Mouse (Mus musculus) cerebellum, adult 2 months (tissue): ENCODE results near the gene Sh2b1. TPM values are rescaled to one million over a fixed set of nuclear protein-coding genes. Genes with fewer than 3 reads are reported as not detected.

Experiments
- DNase-seq, 2 experiments: peaks; one replicate each; pipeline ENCODE4 v3.0.0; 2021
- H3K27ac ChIP-seq: fragments of 200-500 bp; 2 replicates; pipeline ENCODE4 v1.5.1; 2012; ENCODE audit warnings: low read length, control low read depth, inconsistent platforms; ENCODE audit not compliant: insufficient read depth
- H3K27me3 ChIP-seq: fragments of 200-500 bp; 2 replicates; pipeline ENCODE4 v1.6.1; 2012; ENCODE audit warnings: inconsistent platforms, mild to moderate bottlenecking, low read length, moderate library complexity; ENCODE audit not compliant: control insufficient read depth, insufficient read depth
- H3K4me1 ChIP-seq: fragments of 200-500 bp; 2 replicates; pipeline ENCODE4 v1.6.1; 2011; ENCODE audit warnings: low read length; ENCODE audit not compliant: control insufficient read depth, insufficient read depth
- H3K4me3 ChIP-seq: fragments of 200-500 bp; replicated peaks from 2 replicates; pipeline ENCODE3; 2011; ENCODE audit warnings: mild to moderate bottlenecking, low read depth, low read length, control low read depth; ENCODE audit not compliant: insufficient read depth
- CTCF ChIP-seq: fragments of 200-500 bp; IDR thresholded peaks from 2 replicates; pipeline ENCODE4 v1.5.1; 2011; ENCODE audit warnings: low read depth, mild to moderate bottlenecking, control low read depth, low read length, moderate library complexity, borderline replicate concordance; ENCODE audit not compliant: insufficient read depth
- POLR2A ChIP-seq: fragments of 200-500 bp; IDR thresholded peaks from 2 replicates; pipeline ENCODE4 v1.6.1; 2011; ENCODE audit warnings: low read length, control low read depth, borderline replicate concordance; ENCODE audit not compliant: insufficient read depth
- WGBS: fragments of 180-500 bp; shearing (Covaris S2); methylation state at CpG from one replicate; pipeline ENCODE4 v1.1.7; 2018; 5-methylcytosine and 5-hydroxymethylcytosine counted together
- polyA plus RNA-seq: library from polyadenylated mRNA; depleted of rRNA; stranded (reverse); fragments of >200 nt; gene quantifications from 2 replicates; pipeline ENCODE4 v1.2.3, GENCODE M21; 2012

Gene Sh2b1
- polyA plus RNA-seq, 1 experiment, result 69.5 TPM

DNA sequence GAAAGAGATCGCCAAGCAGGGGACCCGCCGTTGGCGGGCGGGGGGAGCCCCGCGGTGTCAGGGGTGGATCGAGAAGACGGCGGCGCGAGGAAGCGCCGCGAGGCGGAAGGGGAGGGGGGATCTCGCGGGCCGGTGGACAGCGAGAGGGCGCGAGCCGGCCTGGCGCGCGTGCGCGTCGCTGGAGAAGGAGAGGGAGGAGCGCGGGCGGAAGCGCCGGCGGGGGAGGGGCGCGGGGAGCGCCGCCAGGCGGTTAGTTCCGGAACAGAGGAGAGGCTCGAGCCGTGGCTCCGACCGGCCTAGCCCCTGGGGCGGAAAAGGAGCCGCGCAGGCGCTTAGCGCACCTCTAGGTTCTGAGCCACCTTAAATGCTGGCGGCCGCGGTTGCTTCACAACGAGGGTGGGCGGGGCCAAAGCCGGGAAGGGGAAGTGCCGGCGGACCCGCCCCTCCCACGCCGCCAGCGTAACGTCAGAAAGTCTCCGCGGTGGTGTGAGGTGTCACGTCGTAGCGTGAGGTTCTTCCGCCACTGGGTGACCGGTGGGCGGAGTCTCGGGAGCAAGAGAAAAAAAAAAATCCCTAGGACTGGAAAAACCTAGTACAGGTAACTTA lies 28.2 kb upstream of the Sh2b1 start, which contains the start of gene Atxn2l:
Atxn2l (minus strand) TSS at position 165 of the 606 bp plus-strand sequence.
- H3K27me3 ChIP-seq, result no peaks in the 10 kb centered on the region
- H3K4me3 ChIP-seq, result peak within 1 kb of the TSS; percentile 73
- TF ChIP-seq POLR2A (peak; percentile 39; the same call in 1 of the 2 replicates), CTCF (peak; percentile 44; the same call in 1 of the 2 replicates)
- under 1% methylated on average over 59 of the region's 72 CpGs for WGBS
- H3K27ac ChIP-seq, result peak within 1 kb of the TSS; percentile 76
- peaks cover 5% of the 10 kb centered on the region; the same call in 1 of the 2 replicates for H3K4me1 ChIP-seq
- peak; percentile 99 for DNase-seq

DNA sequence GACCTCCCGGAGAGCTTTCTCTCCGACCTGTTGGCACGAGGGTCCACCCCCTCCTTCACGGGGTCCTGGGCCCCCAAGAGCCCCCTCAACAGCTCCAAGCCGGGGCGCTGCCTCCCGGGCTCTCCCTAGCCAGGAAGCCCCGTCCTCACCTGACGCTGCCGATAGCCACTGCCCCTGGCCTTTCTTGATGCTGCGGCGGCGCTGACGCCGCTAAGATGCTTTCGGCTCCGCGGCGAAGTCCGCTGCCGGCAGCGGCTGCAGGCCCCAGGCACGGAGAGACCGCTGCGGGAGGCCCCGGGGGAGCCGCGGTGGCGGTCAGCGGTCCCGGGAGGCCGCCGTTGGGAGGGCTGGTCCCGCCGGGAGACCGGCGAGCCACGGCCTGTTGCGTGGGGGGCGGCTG lies 27.5 kb upstream of the Sh2b1 start:
- Histone ChIP-seq H3K4me1 (peaks cover 5% of the 10 kb centered on the region; the same call in 1 of the 2 replicates), H3K4me3 (peak overlapping the region; percentile 73), H3K27ac (peak overlapping the region; percentile 76), H3K27me3 (no peaks in the 10 kb centered on the region)
- DNase-seq, result no peak
- no peak for TF ChIP-seq POLR2A
- no peak for TF ChIP-seq CTCF
- WGBS, result 2% methylated on average over 40 of the region's 40 CpGs

DNA sequence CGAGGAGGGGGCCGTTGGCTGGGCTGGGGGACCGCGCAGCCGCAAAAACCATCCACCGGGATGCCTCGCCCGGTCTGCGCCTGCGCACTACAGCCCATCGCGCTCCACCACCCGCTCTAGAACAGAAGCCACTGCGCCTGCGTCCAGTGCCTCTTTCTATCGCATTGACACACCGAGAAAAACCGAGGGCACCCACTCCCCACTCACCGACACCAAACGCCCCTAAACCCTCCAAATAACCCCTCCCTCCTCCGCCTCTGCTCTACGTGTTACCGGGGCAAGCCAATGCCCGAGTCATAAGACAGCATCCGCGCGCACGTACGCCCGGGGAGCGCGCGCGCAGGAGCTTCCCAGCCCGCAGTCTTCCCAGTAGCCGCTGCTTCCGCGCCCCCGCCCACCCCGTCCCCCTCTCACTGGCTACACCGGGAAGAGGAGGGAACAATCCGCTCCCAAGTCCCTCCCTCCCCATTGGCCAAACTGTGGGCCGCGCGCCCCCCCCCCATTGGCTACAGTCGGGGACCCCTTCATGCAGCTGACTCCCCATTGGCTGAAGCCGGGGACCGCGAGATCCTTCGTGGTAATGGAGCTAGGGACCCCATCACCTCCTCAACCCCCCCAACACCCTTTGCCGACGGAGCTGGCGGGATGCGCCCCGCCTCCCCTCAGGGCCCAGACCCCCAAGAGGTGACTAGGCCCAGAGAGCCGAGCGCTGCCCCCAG lies 27.0 kb upstream of the Sh2b1 start:
- peak overlapping the region; percentile 73 for H3K4me3 ChIP-seq
- TF ChIP-seq POLR2A (peak; percentile 63; the same call in 1 of the 2 replicates), CTCF (no peak)
- H3K4me1 ChIP-seq, result peaks cover 5% of the 10 kb centered on the region; the same call in 1 of the 2 replicates
- WGBS, result under 1% methylated on average over 55 of the region's 57 CpGs
- DNase-seq, result peak; percentile 93 to 96
- H3K27me3 ChIP-seq, result no peaks in the 10 kb centered on the region
- peak overlapping the region; percentile 77 for H3K27ac ChIP-seq

DNA sequence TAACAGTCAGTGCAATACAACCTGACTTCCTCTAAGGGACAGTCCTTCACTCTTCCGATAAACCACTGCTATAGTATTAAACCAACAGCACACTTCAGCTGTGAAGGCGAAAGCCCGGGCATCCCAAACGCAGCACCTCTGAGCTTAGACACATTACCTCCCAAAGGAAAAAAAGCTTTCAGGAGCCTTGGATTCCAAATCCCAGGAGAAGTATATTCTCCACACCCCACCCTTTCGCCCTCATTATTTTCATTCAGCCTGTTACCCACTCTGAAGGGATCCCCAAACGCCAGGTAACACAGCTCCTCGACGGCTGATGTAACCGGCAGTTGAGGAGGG lies 26.4 kb upstream of the Sh2b1 start:
- peaks cover 5% of the 10 kb centered on the region; the same call in 1 of the 2 replicates for H3K4me1 ChIP-seq
- H3K27ac ChIP-seq, result peak overlapping the region; percentile 50
- peak overlapping the region; percentile 73 for H3K4me3 ChIP-seq
- no peak for DNase-seq
- no peaks in the 10 kb centered on the region for H3K27me3 ChIP-seq
- TF ChIP-seq CTCF (no peak), POLR2A (no peak)
- under 1% methylated on average over 9 of the region's 9 CpGs for WGBS

DNA sequence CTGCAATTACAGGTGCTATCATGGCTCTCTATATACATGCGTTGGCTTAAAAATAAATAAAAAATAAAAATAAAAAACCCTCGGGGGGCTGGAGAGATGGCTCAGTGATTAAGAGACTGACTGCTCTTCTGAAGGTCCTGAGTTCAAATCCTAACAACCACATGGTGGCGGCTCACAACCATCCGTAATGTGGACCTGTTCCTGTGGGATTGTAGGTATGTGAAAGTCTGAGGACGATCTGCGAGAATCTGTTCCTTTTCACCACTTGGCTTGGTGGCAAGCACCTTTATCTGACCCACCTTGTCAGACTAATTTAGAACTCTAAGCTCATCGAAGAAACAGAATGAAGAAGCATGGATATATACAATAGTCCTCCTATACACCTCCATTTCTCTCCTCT lies 24.2 kb upstream of the Sh2b1 start:
- DNase-seq, result no peak
- H3K27ac ChIP-seq, result no peak overlapping the region
- peaks cover 5% of the 10 kb centered on the region; the same call in 1 of the 2 replicates for H3K4me1 ChIP-seq
- no peak overlapping the region for H3K4me3 ChIP-seq
- 89% methylated on average over 7 of the region's 7 CpGs for WGBS
- TF ChIP-seq CTCF, result no peak
- H3K27me3 ChIP-seq, result no peaks in the 10 kb centered on the region

DNA sequence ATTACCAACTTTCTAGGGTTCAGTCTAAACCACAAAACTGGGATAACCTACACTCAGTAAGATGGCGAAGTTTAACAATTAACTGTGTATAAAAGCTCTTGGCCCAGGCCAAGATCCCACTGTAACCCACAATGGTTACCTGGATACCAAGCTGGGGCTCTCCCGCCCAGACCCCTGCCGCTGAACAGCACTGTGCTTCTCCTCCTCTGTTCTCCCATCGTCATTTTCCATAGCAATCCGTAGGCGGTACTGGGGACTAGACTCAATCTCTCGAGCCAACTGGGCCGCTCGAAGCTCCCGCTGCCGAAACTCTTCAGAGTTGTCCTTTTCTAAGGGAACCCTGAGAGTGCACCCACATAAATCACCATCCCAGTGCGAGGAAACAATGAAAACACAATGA lies 22.7 kb upstream of the Sh2b1 start:
- TF ChIP-seq CTCF, result no peak
- no peak for TF ChIP-seq POLR2A
- DNase-seq, result no peak
- 78% methylated on average over 12 of the region's 12 CpGs for WGBS

DNA sequence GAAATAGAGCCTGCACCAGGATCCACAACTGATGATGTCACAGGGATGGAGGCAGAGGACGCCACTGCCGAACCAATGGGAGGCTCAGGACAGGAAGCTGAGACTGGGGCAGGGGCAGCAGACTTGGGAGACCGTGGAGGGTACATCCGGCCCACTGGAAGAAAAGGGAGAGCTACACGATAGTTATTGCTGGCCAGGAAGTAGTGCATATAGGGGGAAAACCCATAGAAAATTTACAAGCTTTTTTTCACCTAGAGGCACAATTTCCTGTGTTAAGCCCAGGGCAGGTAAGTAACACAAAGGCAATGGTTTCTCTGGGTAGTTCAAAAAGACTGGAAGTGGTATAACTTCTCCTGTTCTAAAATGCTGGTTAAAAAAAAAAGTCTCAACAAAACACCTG lies 21.3 kb upstream of the Sh2b1 start:
- Histone ChIP-seq H3K4me1 (peaks cover 5% of the 10 kb centered on the region; the same call in 1 of the 2 replicates), H3K27ac (no peak overlapping the region), H3K4me3 (no peak overlapping the region), H3K27me3 (no peaks in the 10 kb centered on the region)
- WGBS, result 86% methylated on average over 5 of the region's 5 CpGs
- no peak for DNase-seq
- TF ChIP-seq POLR2A (no peak), CTCF (no peak)

More for the DNA sequence above, 22.7 kb upstream of the Sh2b1 start:
- Histone ChIP-seq H3K4me1 (peaks cover 5% of the 10 kb centered on the region; the same call in 1 of the 2 replicates), H3K4me3 (no peak overlapping the region), H3K27ac (no peak overlapping the region), H3K27me3 (no peaks in the 10 kb centered on the region)

DNA sequence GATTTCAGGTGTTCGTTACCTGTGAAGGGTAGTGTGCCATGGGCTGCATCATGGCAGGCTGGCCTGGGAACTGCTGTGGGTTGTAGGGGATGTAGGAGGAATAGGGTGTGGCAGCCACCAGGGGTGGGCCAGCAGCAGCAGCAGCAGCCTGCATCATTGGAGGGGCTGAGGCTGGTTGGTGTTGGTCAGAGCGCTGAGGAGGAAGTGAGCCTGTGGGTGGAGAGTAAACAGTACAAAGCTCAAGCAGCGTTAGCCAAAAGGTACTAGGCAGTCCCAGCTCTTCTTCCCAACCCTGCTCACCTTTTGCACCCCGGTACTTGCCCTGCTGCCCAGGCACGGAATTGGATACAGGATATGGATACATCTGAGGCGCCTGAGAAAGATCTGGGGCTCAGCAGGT lies 18.9 kb upstream of the Sh2b1 start:
- H3K4me1 ChIP-seq, result no peaks in the 10 kb centered on the region
- H3K27ac ChIP-seq, result no peak overlapping the region
- no peak overlapping the region for H3K4me3 ChIP-seq
- no peak for DNase-seq
- no peaks in the 10 kb centered on the region for H3K27me3 ChIP-seq
- TF ChIP-seq CTCF, result no peak
- 91% methylated on average over 6 of the region's 6 CpGs for WGBS
